Mouse (Mus musculus) CH12.LX (cell line): ENCODE results near the gene Pdgfa. TPM values are rescaled to one million over a fixed set of nuclear protein-coding genes. Genes with fewer than 3 reads are reported as not detected.

Experiments used
- DNase-seq: peaks from one replicate; pipeline ENCODE4 v3.0.0-alpha.2; 2013; ENCODE audit errors: extremely low read depth
- H3K27ac ChIP-seq: 2 replicates; pipeline ENCODE4 v1.5.1; 2012; ENCODE audit warnings: low read depth, mild to moderate bottlenecking, control low read depth, moderate library complexity; ENCODE audit not compliant: insufficient read depth
- H3K27me3 ChIP-seq: replicated peaks from 2 replicates; pipeline ENCODE3; 2012; ENCODE audit warnings: inconsistent platforms
- H3K36me3 ChIP-seq, 2 experiments: replicated peaks in 1 of 2; 2 replicates each; pipeline versions ENCODE3 to v1.6.1; 2012; ENCODE audit warnings: inconsistent platforms in 1 of 2, low read length in 1 of 2, mild to moderate bottlenecking in 1 of 2, mixed read lengths in 1 of 2, moderate library complexity in 1 of 2; ENCODE audit not compliant: control insufficient read depth in 1 of 2, insufficient read depth in 1 of 2
- H3K4me1 ChIP-seq, 2 experiments: 2 replicates each; pipeline ENCODE4 v1.6.1; 2012; ENCODE audit warnings: inconsistent platforms in 1 of 2, moderate library complexity in 1 of 2; ENCODE audit not compliant: insufficient read depth in 2 of 2, control insufficient read depth in 1 of 2
- H3K4me2 ChIP-seq: 2 replicates; pipeline ENCODE4 v1.6.1; 2012; ENCODE audit warnings: low read depth, mild to moderate bottlenecking, control low read depth; ENCODE audit not compliant: poor library complexity, insufficient read depth, severe bottlenecking
- H3K4me3 ChIP-seq, 3 experiments: fragments of 150-350 bp in 1 of 3; sonication (generic) in 1 of 3; replicated peaks in 1 of 3; 2 replicates each; pipeline versions ENCODE3 to v1.5.1; 2011 to 2012; ENCODE audit warnings: low read depth in 2 of 3, low read length in 2 of 3, mild to moderate bottlenecking in 2 of 3, moderate library complexity in 2 of 3, control low read depth in 1 of 3, improper control_type of control experiment in 1 of 3, inconsistent platforms in 1 of 3, mixed read lengths in 1 of 3; ENCODE audit not compliant: poor library complexity in 1 of 3
- H3K79me2 ChIP-seq: replicated peaks from 2 replicates; pipeline ENCODE4 v1.6.1; 2012; ENCODE audit warnings: mild to moderate bottlenecking, moderate library complexity; ENCODE audit not compliant: control insufficient read depth, poor library complexity, insufficient read depth, severe bottlenecking; ENCODE audit errors: extremely low read depth
- H3K9ac ChIP-seq: 2 replicates; pipeline ENCODE4 v1.6.1; 2012; ENCODE audit warnings: low read depth, mild to moderate bottlenecking, control low read depth, moderate library complexity; ENCODE audit not compliant: insufficient read depth
- H3K9me3 ChIP-seq: replicated peaks from 2 replicates; pipeline ENCODE3; 2012; ENCODE audit warnings: low read length, inconsistent platforms, mixed read lengths
- CHD2 ChIP-seq: IDR thresholded peaks from 2 replicates; pipeline ENCODE4 v1.6.1; 2011; ENCODE audit warnings: low read length, improper control_type of control experiment
- EP300 ChIP-seq: IDR thresholded peaks from 2 replicates; pipeline ENCODE4 v1.6.1; 2011; ENCODE audit warnings: low read length, improper control_type of control experiment
- IRF4 ChIP-seq: IDR thresholded peaks from 2 replicates; pipeline ENCODE4 v1.6.1; 2014; ENCODE audit warnings: low read depth, mild to moderate bottlenecking, inconsistent platforms, low read length, improper control_type of control experiment
- JUND ChIP-seq: conservative IDR thresholded peaks from 2 replicates; pipeline ENCODE4 v1.6.1; 2011; ENCODE audit warnings: low read depth, low read length, improper control_type of control experiment
- MAFK ChIP-seq: IDR thresholded peaks from 2 replicates; pipeline ENCODE4 v1.6.1; 2011; ENCODE audit warnings: low read length, improper control_type of control experiment; ENCODE audit not compliant: insufficient replicate concordance
- MAX ChIP-seq: IDR thresholded peaks from 2 replicates; pipeline ENCODE4 v1.6.1; 2011; ENCODE audit warnings: low read length, improper control_type of control experiment
- MEF2A ChIP-seq: IDR thresholded peaks from 2 replicates; pipeline ENCODE4 v1.6.1; 2014; ENCODE audit warnings: low read depth, mild to moderate bottlenecking, inconsistent platforms, low read length, improper control_type of control experiment, borderline replicate concordance
- MXI1 ChIP-seq: IDR thresholded peaks from 2 replicates; pipeline ENCODE4 v1.6.1; 2011; ENCODE audit warnings: mild to moderate bottlenecking, low read depth, low read length, improper control_type of control experiment
- NELFE ChIP-seq: IDR thresholded peaks from 2 replicates; pipeline ENCODE4 v1.6.1; 2011; ENCODE audit warnings: low read depth, low read length, improper control_type of control experiment
- NRF1 ChIP-seq: IDR thresholded peaks from 2 replicates; pipeline ENCODE4 v1.6.1; 2014; ENCODE audit warnings: low read depth, mild to moderate bottlenecking, inconsistent platforms, low read length, improper control_type of control experiment, moderate library complexity
- PAX5 ChIP-seq: IDR thresholded peaks from 2 replicates; pipeline ENCODE4 v1.6.1; 2012; ENCODE audit warnings: low read length, inconsistent platforms, mixed read lengths
- POLR2AphosphoS2 ChIP-seq: IDR thresholded peaks from 2 replicates; pipeline ENCODE4 v1.6.1; 2011; ENCODE audit warnings: low read depth, low read length, improper control_type of control experiment
- RAD21 ChIP-seq: IDR thresholded peaks from 2 replicates; pipeline ENCODE4 v1.6.1; 2011; ENCODE audit warnings: low read depth, mild to moderate bottlenecking, low read length, improper control_type of control experiment, moderate library complexity
- SMC3 ChIP-seq: IDR thresholded peaks from 2 replicates; pipeline ENCODE4 v1.6.1; 2011; ENCODE audit warnings: low read depth, low read length, improper control_type of control experiment
- TBP ChIP-seq: conservative IDR thresholded peaks from 2 replicates; pipeline ENCODE4 v1.6.1; 2011; ENCODE audit warnings: low read depth, low read length, improper control_type of control experiment
- UBTF ChIP-seq: IDR thresholded peaks from 2 replicates; pipeline ENCODE4 v1.6.1; 2012; ENCODE audit warnings: low read depth, mild to moderate bottlenecking, inconsistent platforms, low read length, improper control_type of control experiment, moderate library complexity
- USF2 ChIP-seq: conservative IDR thresholded peaks from 2 replicates; pipeline ENCODE4 v1.6.1; 2011; ENCODE audit warnings: low read depth, low read length, improper control_type of control experiment
- ZKSCAN1 ChIP-seq: IDR thresholded peaks from 2 replicates; pipeline ENCODE4 v1.6.1; 2012; ENCODE audit warnings: low read depth, inconsistent platforms, low read length, improper control_type of control experiment, borderline replicate concordance
- ZMIZ1 ChIP-seq: IDR thresholded peaks from 2 replicates; pipeline ENCODE4 v1.6.1; 2012; ENCODE audit warnings: low read depth, mild to moderate bottlenecking, inconsistent platforms, low read length, improper control_type of control experiment
- dilution Hi-C: fragments of 300-500 bp; cut with MboI; formaldehyde crosslinking; loops from 2 replicates; pipeline ENCODE4 v1.14.3; 2020; ENCODE audit warnings: low sequenced_read_pairs; ENCODE audit not compliant: extremely low pct_unique_long_range_greater_than_20kb, extremely low pct_ligation_motif_present
- in situ Hi-C: fragments of 300-500 bp; cut with MboI; formaldehyde crosslinking; loops from 3 replicates; pipeline ENCODE4 v1.14.3; 2019; ENCODE audit warnings: low sequenced_read_pairs, low pct_ligation_motif_present, low pct_unique_long_range_greater_than_20kb, mixed read lengths
- polyA plus RNA-seq: library from polyadenylated mRNA; unstranded; fragments of >175 nt; gene quantifications from 2 replicates; pipeline ENCODE4 v1.2.1, GENCODE M21; 2012; ENCODE audit warnings: low read depth; ENCODE audit not compliant: insufficient read length
- total RNA-seq, 2 experiments: library from RNA; depleted of rRNA; stranded (reverse); fragments of 300-350 nt in 1 of 2; fragments of >200 nt in 1 of 2; gene quantifications; 2 replicates each; pipeline ENCODE4 v1.2.3; 2012 to 2014

Gene Pdgfa
- total and polyA plus RNA-seq, 3 experiments: 26.5 to 30.7 (median 27.5) TPM

DNA sequence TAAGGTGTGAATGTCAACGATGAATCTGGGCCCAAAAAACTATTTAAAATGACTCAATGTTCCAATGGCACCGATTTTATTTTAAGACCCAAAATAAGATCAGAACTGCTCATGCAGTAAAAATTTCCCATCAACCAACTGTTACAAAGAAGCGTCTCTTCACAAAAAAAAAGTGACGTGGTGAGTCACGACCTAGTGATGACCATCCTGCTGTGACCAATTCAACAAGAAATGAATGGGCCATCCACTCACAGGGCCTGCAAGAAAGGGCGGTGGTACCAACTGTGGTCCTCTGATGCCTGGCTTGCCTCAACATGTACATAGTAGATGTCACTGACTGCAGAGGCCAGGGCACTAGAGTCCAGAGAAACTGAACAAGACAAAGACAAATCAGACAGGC is 7.6 kb downstream of the Pdgfa start:
- peaks cover 11% of the 10 kb centered on the region for H3K79me2 ChIP-seq
- no peaks in the 10 kb centered on the region for H3K27me3 ChIP-seq
- no peak overlapping the region for H3K4me2 ChIP-seq
- no peak overlapping the region for H3K9ac ChIP-seq
- in situ Hi-C loops (no loop called here), dilution Hi-C loops (no loop called here)
- no peaks in the 10 kb centered on the region for H3K9me3 ChIP-seq
- TF ChIP-seq UBTF (no peak), RAD21 (no peak), TBP (no peak), NRF1 (no peak), MEF2A (no peak), JUND (no peak), PAX5 (no peak)
- no peak overlapping the region for H3K27ac ChIP-seq
- H3K36me3 ChIP-seq: peaks cover 44 to 84% of the 10 kb centered on the region in 2 experiments
- no peak overlapping the region for H3K4me3 ChIP-seq
- H3K4me1 ChIP-seq: peaks cover 2 to 50% of the 10 kb centered on the region in 2 experiments
- DNase-seq: no peak

DNA sequence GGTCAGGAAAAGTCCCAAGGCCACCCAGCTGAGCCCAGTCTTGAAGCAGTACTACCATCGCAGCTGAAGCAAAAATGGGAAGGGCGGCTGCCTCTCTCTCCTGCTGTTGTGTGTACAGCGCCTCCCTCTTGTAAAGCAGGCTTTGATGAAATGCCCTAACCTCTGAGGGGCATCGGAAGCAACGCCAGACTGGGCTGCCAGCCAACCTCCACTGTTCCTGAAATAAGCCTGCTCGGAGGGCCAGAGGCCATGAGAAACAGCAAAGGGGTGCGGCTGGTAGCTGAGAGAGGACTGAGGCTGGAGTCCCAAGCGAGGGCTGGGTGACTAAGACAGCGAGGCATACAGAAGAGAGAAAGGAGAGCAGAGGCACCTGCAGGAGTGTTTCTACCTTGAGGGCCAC is 8.4 kb downstream of the Pdgfa start:
- Histone ChIP-seq H3K27me3 (no peaks in the 10 kb centered on the region), H3K27ac (no peak overlapping the region), H3K4me2 (no peak overlapping the region), H3K36me3 (peaks cover 50 to 92% of the 10 kb centered on the region in 2 experiments), H3K4me3 (no peak overlapping the region), H3K4me1 (peaks cover 2 to 50% of the 10 kb centered on the region in 2 experiments), H3K9ac (no peak overlapping the region), H3K79me2 (peaks cover 9% of the 10 kb centered on the region), H3K9me3 (no peaks in the 10 kb centered on the region)
- dilution Hi-C loops (no loop called here), in situ Hi-C loops (no loop called here)
- DNase-seq: no peak
- TF ChIP-seq POLR2AphosphoS2 (no peak), USF2 (no peak), MXI1 (no peak), PAX5 (no peak), MAX (no peak), ZKSCAN1 (no peak), UBTF (no peak), EP300 (no peak), RAD21 (no peak), SMC3 (no peak), NELFE (no peak), MAFK (no peak), CHD2 (no peak), IRF4 (no peak), ZMIZ1 (no peak), NRF1 (no peak)
